Mouse (Mus musculus) thymus, postnatal 10 days (tissue): ENCODE measurements at regions not wholly inside any gene's neighbourhood (a gene's known extent, or its start where the extent isn't known, plus 50 kb on each side); places are given as distances from the start of the nearest gene placed in this dataset.
"Not testable (repeated sequence)": the region's sequence is repeated elsewhere in the genome, so short reads cannot be mapped to it uniquely, and the experiment has no call there.

Experiments
- DNase-seq, 2 experiments: peaks; one replicate each; pipeline ENCODE4 v3.0.0; 2021; ENCODE audit warnings: low spot score in 2 of 2

- no peak for DNase-seq
Measured at GRCm38 (mm10) chr9:84461441-84461840, 536.5 kb downstream of the Bckdhb start.

DNA sequence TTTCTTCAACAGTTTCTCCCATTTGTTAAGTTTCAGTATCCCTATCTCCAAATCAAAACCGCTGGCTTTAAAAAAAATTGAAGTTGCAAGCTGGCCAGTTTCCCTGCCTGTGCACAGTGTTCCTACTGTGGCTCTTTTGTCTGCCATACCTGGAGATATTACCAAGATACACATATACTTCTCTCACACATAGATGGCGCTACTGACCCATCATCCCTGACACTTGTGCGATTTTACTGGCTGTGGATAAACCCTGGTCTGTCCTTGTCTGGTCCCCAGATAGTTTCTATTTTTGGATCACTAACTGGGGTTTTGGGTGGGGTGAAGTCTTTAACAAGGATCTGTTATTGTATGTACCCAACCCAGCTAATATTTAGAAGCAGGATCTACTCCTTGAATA is 541.8 kb downstream of the Bckdhb start:
- DNase-seq = peak in 1 of 2 experiments; percentile 3

DNA sequence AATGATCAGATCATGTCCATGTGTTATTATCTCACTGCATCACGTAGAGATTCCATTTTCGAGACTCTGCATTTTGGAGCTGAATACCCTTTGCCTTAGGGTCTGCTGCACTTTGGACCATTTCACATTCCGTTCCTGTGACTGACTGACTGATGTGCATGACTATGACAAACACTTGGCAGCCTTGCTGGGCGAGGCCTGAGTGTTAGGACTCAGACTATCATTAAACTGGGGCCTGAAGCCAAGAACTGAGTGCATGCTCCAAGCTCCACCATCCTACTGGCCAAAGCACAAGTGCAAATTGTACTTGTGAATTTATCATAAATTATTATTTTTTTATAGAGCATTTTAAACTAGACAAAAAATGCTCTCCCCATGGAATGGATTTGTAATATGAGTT is 547.8 kb downstream of the Bckdhb start:
- no peak for DNase-seq

GRCm38 (mm10) chr9:84475906-84476305 is 551.0 kb downstream of the Bckdhb start:
- no peak for DNase-seq

DNA sequence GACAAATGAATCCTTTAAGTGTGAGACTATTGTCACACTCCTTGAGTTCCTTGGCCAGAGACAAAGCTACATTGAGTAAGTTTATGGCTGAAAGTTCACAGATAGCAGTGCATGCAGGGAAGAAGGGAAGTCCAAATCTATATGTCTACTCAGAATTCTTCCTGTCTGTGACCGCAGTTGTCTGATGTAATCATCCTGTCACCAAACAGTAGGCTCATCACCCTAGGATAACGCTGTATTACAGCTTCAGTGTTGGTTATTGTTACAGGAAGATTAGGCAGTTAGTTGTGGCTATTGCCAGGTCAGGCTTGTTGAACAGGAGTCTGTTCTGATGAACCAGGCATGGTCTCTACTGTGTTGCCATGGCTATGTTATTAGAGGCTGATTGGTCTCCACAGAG is 574.6 kb downstream of the Bckdhb start:
- no peak for DNase-seq

- not testable (repeated sequence) for DNase-seq
Measured at GRCm38 (mm10) chr9:84502981-84503380, 578.0 kb downstream of the Bckdhb start.

GRCm38 (mm10) chr9:84517064-84517463 is 592.1 kb downstream of the Bckdhb start:
- no peak for DNase-seq

- no peak for DNase-seq
Measured at GRCm38 (mm10) chr9:84545431-84545830, 620.5 kb downstream of the Bckdhb start.

GRCm38 (mm10) chr9:84548012-84548660 is 623.2 kb downstream of the Bckdhb start:
- no peak for DNase-seq

DNA sequence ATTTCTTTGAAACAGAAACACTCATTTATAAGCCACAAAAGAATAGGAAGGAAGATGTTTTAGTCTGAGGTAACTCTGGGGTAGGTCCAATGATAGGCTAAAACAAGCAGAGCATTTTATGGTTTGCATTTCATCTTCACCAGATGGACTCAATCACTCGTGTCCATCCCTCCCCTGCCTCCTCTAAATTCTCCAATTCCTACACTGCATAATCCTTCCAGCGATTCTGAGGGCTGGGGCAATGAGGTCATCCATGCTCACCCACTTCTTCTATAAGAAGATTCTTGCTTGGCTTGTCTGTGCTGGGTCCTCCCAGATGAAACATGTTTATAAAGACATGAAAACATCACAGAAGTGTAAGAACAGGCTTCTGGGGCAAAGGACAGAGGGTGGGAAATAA is 630.3 kb downstream of the Bckdhb start:
- DNase-seq = no peak

- DNase-seq = no peak
Measured at GRCm38 (mm10) chr9:84556261-84556844, 631.4 kb downstream of the Bckdhb start.

- DNase-seq = no peak
Measured at GRCm38 (mm10) chr9:84558346-84558745, 633.4 kb downstream of the Bckdhb start.

DNA sequence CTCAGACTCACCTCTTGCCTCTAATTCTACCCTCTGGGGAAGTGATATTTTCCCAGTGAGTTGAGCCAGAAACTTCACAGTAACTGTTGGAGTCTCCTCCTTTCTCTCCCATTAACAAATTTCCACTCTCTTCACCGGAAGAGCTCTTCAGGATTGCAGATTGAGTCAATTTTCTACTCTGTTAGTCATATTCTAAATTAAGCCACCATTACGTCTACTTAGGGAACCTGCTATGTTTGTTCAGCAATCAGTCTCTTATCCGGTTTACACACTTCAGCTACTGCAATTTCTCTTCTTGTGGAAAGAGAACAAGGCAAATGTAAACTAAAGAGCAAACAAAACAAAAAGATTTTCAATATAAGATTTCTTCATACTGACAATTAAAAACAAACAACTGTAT is 644.6 kb downstream of the Bckdhb start:
- DNase-seq = no peak

DNA sequence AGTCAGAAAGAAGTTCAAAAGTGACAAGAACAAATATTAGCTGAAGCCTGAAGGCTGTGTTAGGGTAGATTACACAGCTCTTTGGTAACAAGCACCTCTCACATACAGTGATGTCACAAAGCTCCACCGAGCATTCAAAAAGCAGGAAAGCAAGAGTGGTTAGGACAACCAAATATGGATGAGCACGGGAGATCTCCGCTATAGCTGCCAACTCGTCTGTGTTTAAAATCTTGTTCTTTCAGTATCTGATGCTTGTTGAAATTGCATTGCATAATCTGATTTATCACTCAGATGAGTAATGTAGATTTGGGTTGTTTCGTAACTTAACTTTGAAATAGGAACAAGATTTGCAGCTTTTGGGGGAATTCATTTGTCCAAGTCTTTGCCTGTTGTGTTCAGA is 652.8 kb downstream of the Bckdhb start:
- DNase-seq = no peak

- DNase-seq = no peak
Measured at GRCm38 (mm10) chr9:84587791-84588190, 662.8 kb downstream of the Bckdhb start.

- no peak for DNase-seq
Measured at GRCm38 (mm10) chr9:84594724-84595123, 669.8 kb downstream of the Bckdhb start.
